Mouse (Mus musculus): ENCODE results near the gene Parp6.

The Parp6 gene

GRCm38 (mm10) chr9:59679678-59680533, 62.8 kb downstream of the Parp6 start, which contains the start of gene Gramd2:
Gene Gramd2, plus strand, starts transcription at chr9:59680144.
- DNase-seq (ENCODE audit: low read depth, low spot score) = no peak

GRCm38 (mm10) chr9:59680534-59680875, 63.4 kb downstream of the Parp6 start:
- no peak for DNase-seq (ENCODE audit: low read depth, low spot score)

- DNase-seq (ENCODE audit: low read depth, low spot score) = no peak
Measured at GRCm38 (mm10) chr9:59684020-59684419, 66.9 kb downstream of the Parp6 start.

- DNase-seq (ENCODE audit: low read depth, low spot score) = peak; percentile 89
Measured at GRCm38 (mm10) chr9:59687416-59688046, 70.4 kb downstream of the Parp6 start.

- DNase-seq (ENCODE audit: low read depth, low spot score) = peak; percentile 79
Measured at GRCm38 (mm10) chr9:59691635-59692094, 74.6 kb downstream of the Parp6 start.

GRCm38 (mm10) chr9:59692145-59692544, 75.1 kb downstream of the Parp6 start:
- peak; percentile 54 for DNase-seq (ENCODE audit: low read depth, low spot score)

- DNase-seq (ENCODE audit: low read depth, low spot score) = no peak
Measured at GRCm38 (mm10) chr9:59694571-59695450, 77.7 kb downstream of the Parp6 start.

GRCm38 (mm10) chr9:59695451-59695813, 78.3 kb downstream of the Parp6 start:
- DNase-seq (ENCODE audit: low read depth, low spot score) = no peak

- DNase-seq (ENCODE audit: low read depth, low spot score) = no peak
Measured at GRCm38 (mm10) chr9:59696381-59696780, 79.3 kb downstream of the Parp6 start.

All from telencephalon, adult 2 months (tissue).